Mouse (Mus musculus) heart, embryonic 13.5 days (tissue): ENCODE measurements around the gene H2-T24. TPM values are rescaled to one million over a fixed set of nuclear protein-coding genes. Genes with fewer than 3 reads are reported as not detected.
A peak's percentile ranks its signal among the peaks of the same experiment; 100 is the strongest.
"Not testable (repeated sequence)": the region's sequence is repeated elsewhere in the genome, so short reads cannot be mapped to it uniquely, and the experiment has no call there.

Source experiments
- ATAC-seq: fragments of 200-750 bp; cut with Nextera tagmentation; 2 replicates; pipeline ENCODE4 v1.8.0; 2017; ENCODE audit warnings: moderate TSS enrichment; ENCODE audit not compliant: insufficient number of reproducible peaks, low FRiP score, low TSS enrichment; ENCODE audit errors: extremely low read depth
- H3K27ac ChIP-seq: fragments of 300-500 bp; sonication (generic); replicated peaks from 2 replicates; pipeline ENCODE4 v1.5.1; 2015; ENCODE audit warnings: moderate library complexity, mild to moderate bottlenecking, inconsistent platforms
- H3K27me3 ChIP-seq: fragments of 300-500 bp; sonication (generic); replicated peaks from 2 replicates; pipeline ENCODE4 v1.6.1; 2015; ENCODE audit warnings: mild to moderate bottlenecking, inconsistent platforms
- H3K36me3 ChIP-seq: fragments of 300-500 bp; sonication (generic); 2 replicates; pipeline ENCODE4 v1.6.1; 2015; ENCODE audit warnings: mild to moderate bottlenecking, inconsistent platforms
- H3K4me1 ChIP-seq: fragments of 300-500 bp; sonication (generic); 2 replicates; pipeline ENCODE4 v1.6.1; 2015; ENCODE audit warnings: inconsistent platforms
- H3K4me2 ChIP-seq: fragments of 300-500 bp; sonication (generic); 2 replicates; pipeline ENCODE4 v1.6.1; 2015; ENCODE audit warnings: inconsistent platforms, mild to moderate bottlenecking, moderate library complexity
- H3K4me3 ChIP-seq: fragments of 300-500 bp; sonication (generic); 2 replicates; pipeline ENCODE4 v1.5.1; 2015; ENCODE audit warnings: moderate library complexity, mild to moderate bottlenecking, inconsistent platforms
- H3K9ac ChIP-seq: fragments of 300-500 bp; sonication (generic); 2 replicates; pipeline ENCODE4 v1.6.1; 2015; ENCODE audit warnings: inconsistent platforms, mild to moderate bottlenecking, moderate library complexity
- H3K9me3 ChIP-seq: fragments of 300-500 bp; sonication (generic); 2 replicates; pipeline ENCODE4 v1.6.1; 2016; ENCODE audit warnings: inconsistent platforms
- WGBS: fragments of 180-500 bp; shearing (Covaris S2); methylation state at CpG from one replicate; pipeline ENCODE4 v1.1.7; 2015; ENCODE audit warnings: mixed read lengths; 5-methylcytosine and 5-hydroxymethylcytosine counted together
- polyA plus RNA-seq: library from polyadenylated mRNA; unstranded; fragments of >200 nt; fragmentation: Nextera tagmentation; extraction: Ambion mirVana; gene quantifications from 2 replicates; pipeline ENCODE4 v1.2.1, GENCODE M21; 2015

H2-T24 gene
- polyA plus RNA-seq, 1 experiment from 2014 or later = 2.4 TPM

GRCm38 (mm10) chr17:36022098-36022497 is 1.7 kb upstream of the H2-T24 start:
- H3K27ac ChIP-seq = no peak overlapping the region
- WGBS = 85% methylated on average over 9 of the region's 9 CpGs
- peaks cover 15% of the 10 kb centered on the region for H3K4me1 ChIP-seq
- no peaks in the 10 kb centered on the region for H3K9me3 ChIP-seq
- H3K36me3 ChIP-seq = no peaks in the 10 kb centered on the region
- no peak overlapping the region for H3K9ac ChIP-seq
- no peak for ATAC-seq
- H3K4me2 ChIP-seq = no peak overlapping the region
- H3K27me3 ChIP-seq = no peaks in the 10 kb centered on the region
- H3K4me3 ChIP-seq = no peak overlapping the region

- no peak overlapping the region; the same call in 1 of the 2 replicates for H3K4me3 ChIP-seq
- 85% methylated on average over 1 of the region's 1 CpGs for WGBS
- ATAC-seq = no peak
- H3K4me2 ChIP-seq = peak overlapping the region; percentile 61
- peaks cover 15% of the 10 kb centered on the region for H3K4me1 ChIP-seq
- H3K9ac ChIP-seq = no peak overlapping the region
- peak overlapping the region; percentile 73 for H3K27ac ChIP-seq
- H3K27me3 ChIP-seq = no peaks in the 10 kb centered on the region
- no peaks in the 10 kb centered on the region for H3K9me3 ChIP-seq
- peaks cover 5% of the 10 kb centered on the region; the same call in 1 of the 2 replicates for H3K36me3 ChIP-seq
These were observed 949 bp upstream of the H2-T24 start for GRCm38 (mm10) chr17:36021309-36021708.

GRCm38 (mm10) chr17:36019519-36019918 is 841 bp downstream of the H2-T24 start:
- Histone ChIP-seq H3K4me1 (peaks cover 15% of the 10 kb centered on the region), H3K4me3 (peak overlapping the region; percentile 34), H3K27ac (peak overlapping the region; percentile 73), H3K36me3 (peaks cover 21% of the 10 kb centered on the region), H3K9ac (no peak overlapping the region), H3K9me3 (no peaks in the 10 kb centered on the region), H3K27me3 (no peaks in the 10 kb centered on the region), H3K4me2 (peak overlapping the region; percentile 61)
- 63% methylated on average over 3 of the region's 3 CpGs for WGBS
- ATAC-seq = no peak

GRCm38 (mm10) chr17:36018979-36019378 is 1.4 kb downstream of the H2-T24 start:
- peak overlapping the region; percentile 34 for H3K4me3 ChIP-seq
- H3K9ac ChIP-seq = no peak overlapping the region
- ATAC-seq = no peak
- H3K9me3 ChIP-seq = no peaks in the 10 kb centered on the region
- H3K27ac ChIP-seq = no peak overlapping the region; the same call in 1 of the 2 replicates
- H3K36me3 ChIP-seq = peaks cover 26% of the 10 kb centered on the region
- no peaks in the 10 kb centered on the region for H3K27me3 ChIP-seq
- peaks cover 15% of the 10 kb centered on the region for H3K4me1 ChIP-seq
- peak overlapping the region; percentile 61 for H3K4me2 ChIP-seq
- 46% methylated on average over 2 of the region's 2 CpGs for WGBS

- Histone ChIP-seq H3K27ac (no peak overlapping the region), H3K9ac (no peak overlapping the region), H3K4me2 (peak overlapping the region; percentile 61; the same call in 1 of the 2 replicates), H3K4me3 (no peak overlapping the region), H3K27me3 (no peaks in the 10 kb centered on the region), H3K4me1 (peaks cover 4% of the 10 kb centered on the region; the same call in 1 of the 2 replicates), H3K9me3 (no peaks in the 10 kb centered on the region), H3K36me3 (peaks cover 26% of the 10 kb centered on the region)
- 81% methylated on average over 5 of the region's 5 CpGs for WGBS
- no peak for ATAC-seq
These were observed 3.3 kb downstream of the H2-T24 start for GRCm38 (mm10) chr17:36017046-36017445.

GRCm38 (mm10) chr17:36014977-36015376 is 5.4 kb downstream of the H2-T24 start:
- Histone ChIP-seq H3K27me3 (no peaks in the 10 kb centered on the region), H3K9ac (no peak overlapping the region), H3K4me3 (no peak overlapping the region), H3K36me3 (peaks cover 26% of the 10 kb centered on the region), H3K4me1 (no peaks in the 10 kb centered on the region), H3K9me3 (no peaks in the 10 kb centered on the region), H3K27ac (no peak overlapping the region), H3K4me2 (no peak overlapping the region)
- ATAC-seq = no peak
- WGBS = 91% methylated on average over 5 of the region's 5 CpGs

GRCm38 (mm10) chr17:36004409-36004808 is 16.0 kb downstream of the H2-T24 start:
- not testable (repeated sequence) for H3K9ac ChIP-seq, H3K9me3 ChIP-seq, ATAC-seq, H3K27ac ChIP-seq, H3K27me3 ChIP-seq, H3K4me2 ChIP-seq, H3K4me1 ChIP-seq, H3K4me3 ChIP-seq
- H3K36me3 ChIP-seq = peaks cover 13% of the 10 kb centered on the region
- 91% methylated on average over 7 of the region's 7 CpGs for WGBS

GRCm38 (mm10) chr17:36003331-36003730 is 17.0 kb downstream of the H2-T24 start:
- no peak overlapping the region for H3K27ac ChIP-seq
- 88% methylated on average over 7 of the region's 7 CpGs for WGBS
- ATAC-seq = no peak
- no peaks in the 10 kb centered on the region for H3K27me3 ChIP-seq
- H3K4me1 ChIP-seq = peaks cover 6% of the 10 kb centered on the region
- H3K4me2 ChIP-seq = no peak overlapping the region
- H3K9ac ChIP-seq = no peak overlapping the region
- H3K36me3 ChIP-seq = peaks cover 13% of the 10 kb centered on the region
- H3K9me3 ChIP-seq = 0 out of 2 replicates have a peak, but pooled peaks cover 8% of the 10 kb centered on the region
- no peak overlapping the region for H3K4me3 ChIP-seq

GRCm38 (mm10) chr17:36001966-36002365 is 18.4 kb downstream of the H2-T24 start:
- H3K27ac ChIP-seq = no peak overlapping the region; the same call in 1 of the 2 replicates
- H3K36me3 ChIP-seq = peaks cover 13% of the 10 kb centered on the region
- no peaks in the 10 kb centered on the region for H3K27me3 ChIP-seq
- peak overlapping the region; percentile 8; the same call in 1 of the 2 replicates for H3K4me2 ChIP-seq
- H3K4me1 ChIP-seq = peaks cover 18% of the 10 kb centered on the region
- peak; percentile 68; the same call in 1 of the 2 replicates for ATAC-seq
- no peak overlapping the region for H3K9ac ChIP-seq
- WGBS = 88% methylated on average over 6 of the region's 6 CpGs
- H3K4me3 ChIP-seq = no peak overlapping the region
- 0 out of 2 replicates have a peak, but pooled peaks cover 7% of the 10 kb centered on the region for H3K9me3 ChIP-seq

GRCm38 (mm10) chr17:36001121-36001897 is 19.1 kb downstream of the H2-T24 start:
- H3K4me3 ChIP-seq = no peak overlapping the region
- H3K36me3 ChIP-seq = peaks cover 6% of the 10 kb centered on the region
- no peaks in the 10 kb centered on the region for H3K27me3 ChIP-seq
- WGBS = 94% methylated on average over 12 of the region's 12 CpGs
- peak overlapping the region; percentile 47; the same call in 1 of the 2 replicates for H3K4me2 ChIP-seq
- peak overlapping the region; percentile 5; the same call in 1 of the 2 replicates for H3K27ac ChIP-seq
- 0 out of 2 replicates have a peak, but pooled peaks cover under 1% of the 10 kb centered on the region for H3K9me3 ChIP-seq
- ATAC-seq = no peak
- no peak overlapping the region for H3K9ac ChIP-seq
- H3K4me1 ChIP-seq = peaks cover 18% of the 10 kb centered on the region

- H3K4me3 ChIP-seq = no peak overlapping the region
- H3K27ac ChIP-seq = 0 out of 2 replicates have a peak overlapping the region, but pooled peaks have one; percentile 5
- no peak for ATAC-seq
- H3K27me3 ChIP-seq = no peaks in the 10 kb centered on the region
- peaks cover 21% of the 10 kb centered on the region for H3K4me1 ChIP-seq
- no peaks in the 10 kb centered on the region for H3K9me3 ChIP-seq
- H3K36me3 ChIP-seq = no peaks in the 10 kb centered on the region; the same call in 1 of the 2 replicates
- peak overlapping the region; percentile 47 for H3K4me2 ChIP-seq
- no peak overlapping the region for H3K9ac ChIP-seq
- 83% methylated on average over 4 of the region's 4 CpGs for WGBS
These were observed 20.0 kb downstream of the H2-T24 start for GRCm38 (mm10) chr17:36000349-36000748.
